Mouse (Mus musculus) midbrain, postnatal 0 days (tissue): ENCODE results near the gene Hcar1. TPM values are rescaled to one million over a fixed set of nuclear protein-coding genes. Genes with fewer than 3 reads are reported as not detected.

Experiments
- ATAC-seq: fragments of 200-750 bp; cut with Nextera tagmentation; 2 replicates; pipeline ENCODE4 v1.8.0; 2017; ENCODE audit warnings: moderate number of reproducible peaks, mild to moderate bottlenecking, moderate TSS enrichment, moderate library complexity; ENCODE audit not compliant: low FRiP score
- DNase-seq: peaks from one replicate; pipeline ENCODE4 v3.0.0-alpha.2; 2015; ENCODE audit warnings: low spot score
- H3K27ac ChIP-seq: fragments of 300-500 bp; sonication (generic); 2 replicates; pipeline ENCODE4 v1.5.1; 2014; ENCODE audit warnings: low read depth, mild to moderate bottlenecking, low read length, mixed read lengths
- H3K27me3 ChIP-seq: fragments of 300-500 bp; sonication (generic); 2 replicates; pipeline ENCODE4 v1.6.1; 2014; ENCODE audit warnings: low read length, control low read depth, mixed read lengths; ENCODE audit not compliant: insufficient read depth
- H3K36me3 ChIP-seq: fragments of 300-500 bp; sonication (generic); 2 replicates; pipeline ENCODE4 v1.6.1; 2014; ENCODE audit warnings: low read length, control low read depth, mixed read lengths; ENCODE audit not compliant: insufficient read depth
- H3K4me1 ChIP-seq: fragments of 300-500 bp; sonication (generic); 2 replicates; pipeline ENCODE4 v1.6.1; 2014; ENCODE audit warnings: mild to moderate bottlenecking, control low read depth, antibody characterized with exemption, low read length, mixed read lengths; ENCODE audit not compliant: insufficient read depth
- H3K4me2 ChIP-seq: fragments of 300-500 bp; sonication (generic); 2 replicates; pipeline ENCODE4 v1.6.1; 2014; ENCODE audit warnings: low read depth, mild to moderate bottlenecking, low read length, mixed read lengths; ENCODE audit not compliant: poor library complexity, severe bottlenecking
- H3K4me3 ChIP-seq: fragments of 300-500 bp; sonication (generic); 2 replicates; pipeline ENCODE4 v1.5.1; 2014; ENCODE audit warnings: low read depth, mild to moderate bottlenecking, low read length, moderate library complexity
- H3K9ac ChIP-seq: fragments of 300-500 bp; sonication (generic); replicated peaks from 2 replicates; pipeline ENCODE4 v1.6.1; 2014; ENCODE audit warnings: mild to moderate bottlenecking, low read length, moderate library complexity, mixed read lengths; ENCODE audit not compliant: poor library complexity, severe bottlenecking
- H3K9me3 ChIP-seq: fragments of 300-500 bp; sonication (generic); 2 replicates; pipeline ENCODE4 v1.6.1; 2016; ENCODE audit warnings: low read length, control low read depth
- CTCF ChIP-seq: IDR thresholded peaks from 2 replicates; pipeline ENCODE4 v1.5.1; 2016; ENCODE audit warnings: antibody characterized with exemption, mild to moderate bottlenecking
- WGBS: fragments of 180-500 bp; shearing (Covaris S2); extraction: QIAGEN DNeasy Blood & Tissue Kit; methylation state at CpG from one replicate; pipeline ENCODE4 v1.1.7; 2014; 5-methylcytosine and 5-hydroxymethylcytosine counted together
- polyA plus RNA-seq: library from polyadenylated mRNA; unstranded; fragments of >200 nt; fragmentation: Nextera tagmentation; extraction: Ambion mirVana; gene quantifications from 2 replicates; pipeline ENCODE4 v1.2.1, GENCODE M21; 2015
- total RNA-seq: library from RNA; depleted of rRNA; stranded (reverse); fragments of >200 nt; gene quantifications from 2 replicates; pipeline ENCODE4 v1.2.3, GENCODE M21; 2014

Gene Hcar1
- total and polyA plus RNA-seq, 2 experiments from 2014 or later: 0.64 to 1.1 TPM

DNA sequence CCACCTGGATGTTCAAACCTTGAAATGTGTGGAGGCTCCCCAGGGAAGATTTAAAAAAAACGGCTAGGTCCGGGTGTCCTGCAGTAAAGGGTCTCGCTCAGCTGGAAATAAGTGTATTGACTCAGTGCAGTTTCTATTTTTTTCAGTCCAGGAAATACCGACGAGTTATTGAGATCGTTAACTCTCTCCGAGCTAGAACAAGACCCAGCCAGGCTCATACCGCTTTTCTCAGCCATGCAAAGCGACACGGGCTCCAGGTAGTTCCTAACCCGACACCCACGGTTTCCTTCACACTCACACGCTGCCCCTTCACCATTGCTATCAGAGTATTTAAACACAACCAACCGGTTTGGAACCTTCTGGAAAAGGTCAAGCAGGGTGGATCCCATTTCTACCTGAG is 1.8 kb downstream of the Hcar1 start:
- Histone ChIP-seq H3K9ac (no peak overlapping the region), H3K27me3 (no peaks in the 10 kb centered on the region), H3K4me3 (no peak overlapping the region), H3K27ac (no peak overlapping the region), H3K4me2 (no peak overlapping the region; the same call in 1 of the 2 replicates), H3K4me1 (no peaks in the 10 kb centered on the region), H3K9me3 (no peaks in the 10 kb centered on the region), H3K36me3 (no peaks in the 10 kb centered on the region)
- no peak for ATAC-seq
- WGBS: 69% methylated on average over 14 of the region's 14 CpGs
- TF ChIP-seq CTCF: no peak
- DNase-seq: no peak

GRCm38 (mm10) chr5:123874177-123874576 is 5.6 kb downstream of the Hcar1 start:
- TF ChIP-seq CTCF: no peak
- H3K27ac ChIP-seq: no peak overlapping the region
- H3K9me3 ChIP-seq: no peaks in the 10 kb centered on the region
- no peaks in the 10 kb centered on the region for H3K4me1 ChIP-seq
- ATAC-seq: no peak
- DNase-seq: no peak
- H3K4me2 ChIP-seq: no peak overlapping the region
- WGBS: 92% methylated on average over 5 of the region's 5 CpGs
- H3K27me3 ChIP-seq: no peaks in the 10 kb centered on the region
- no peaks in the 10 kb centered on the region for H3K36me3 ChIP-seq
- H3K4me3 ChIP-seq: no peak overlapping the region
- no peak overlapping the region for H3K9ac ChIP-seq

GRCm38 (mm10) chr5:123869615-123870014 is 10.2 kb downstream of the Hcar1 start:
- no peaks in the 10 kb centered on the region for H3K27me3 ChIP-seq
- H3K9ac ChIP-seq: no peak overlapping the region
- 90% methylated on average over 4 of the region's 4 CpGs for WGBS
- no peaks in the 10 kb centered on the region for H3K9me3 ChIP-seq
- DNase-seq (no peak), ATAC-seq (no peak)
- H3K27ac ChIP-seq: no peak overlapping the region
- no peak overlapping the region for H3K4me2 ChIP-seq
- TF ChIP-seq CTCF: no peak
- no peaks in the 10 kb centered on the region for H3K4me1 ChIP-seq
- no peak overlapping the region for H3K4me3 ChIP-seq
- no peaks in the 10 kb centered on the region for H3K36me3 ChIP-seq

DNA sequence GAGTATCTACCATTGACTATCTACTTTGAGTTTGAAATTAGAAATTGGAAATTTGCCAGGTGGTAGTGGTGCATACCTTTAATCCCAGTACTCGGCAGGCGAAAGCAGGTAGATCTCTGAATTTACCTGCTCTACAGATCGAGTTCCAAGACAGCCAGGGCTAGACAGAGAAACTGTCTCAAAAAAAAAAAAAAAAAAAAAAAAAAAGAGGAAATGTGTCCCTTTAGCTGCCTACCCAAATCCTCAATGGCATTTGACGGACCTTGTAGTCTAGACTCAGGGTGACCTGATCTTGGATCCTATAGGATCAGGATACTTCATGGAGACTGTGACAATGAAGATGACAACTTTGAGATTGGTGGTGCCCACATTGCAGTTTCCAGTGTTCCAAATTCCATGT is 13.4 kb downstream of the Hcar1 start:
- Histone ChIP-seq H3K27me3 (no peaks in the 10 kb centered on the region), H3K9ac (no peak overlapping the region), H3K36me3 (no peaks in the 10 kb centered on the region), H3K4me1 (no peaks in the 10 kb centered on the region), H3K9me3 (no peaks in the 10 kb centered on the region), H3K4me3 (no peak overlapping the region), H3K27ac (no peak overlapping the region), H3K4me2 (no peak overlapping the region)
- no peak for DNase-seq
- no peak for TF ChIP-seq CTCF
- 87% methylated on average over 4 of the region's 4 CpGs for WGBS
- no peak for ATAC-seq

DNA sequence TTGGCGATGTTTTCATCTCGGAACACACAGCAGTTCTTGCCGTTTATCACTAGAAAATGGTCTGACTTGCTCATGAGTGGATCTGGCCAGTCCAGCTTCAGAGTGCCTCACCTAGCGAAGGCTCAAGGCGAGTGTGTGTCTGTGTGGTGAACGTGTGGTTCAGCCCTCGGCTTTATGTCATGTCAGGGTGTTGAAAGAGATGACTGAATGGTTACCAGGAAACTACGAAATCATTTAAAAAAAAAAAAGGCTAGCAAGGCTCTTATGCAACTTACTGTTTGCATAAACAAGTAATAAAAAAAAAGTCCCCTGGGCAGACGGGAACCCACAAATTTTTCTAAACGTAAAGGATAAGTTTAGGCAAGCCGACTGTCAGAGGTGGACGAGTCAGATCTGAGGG is 14.5 kb downstream of the Hcar1 start, which contains the start of gene Hcar2:
TSS of gene Hcar2 (minus strand) at position 135 of the 400 bp plus-strand sequence.
- Histone ChIP-seq H3K27ac (no peak within 1 kb of the TSS), H3K4me2 (no peak within 1 kb of the TSS), H3K27me3 (no peaks in the 10 kb centered on the region), H3K9ac (no peak within 1 kb of the TSS), H3K4me1 (no peaks in the 10 kb centered on the region), H3K36me3 (no peaks in the 10 kb centered on the region), H3K9me3 (no peaks in the 10 kb centered on the region), H3K4me3 (no peak within 1 kb of the TSS)
- ATAC-seq (no peak), DNase-seq (no peak)
- 82% methylated on average over 12 of the region's 12 CpGs for WGBS
- TF ChIP-seq CTCF: no peak

DNA sequence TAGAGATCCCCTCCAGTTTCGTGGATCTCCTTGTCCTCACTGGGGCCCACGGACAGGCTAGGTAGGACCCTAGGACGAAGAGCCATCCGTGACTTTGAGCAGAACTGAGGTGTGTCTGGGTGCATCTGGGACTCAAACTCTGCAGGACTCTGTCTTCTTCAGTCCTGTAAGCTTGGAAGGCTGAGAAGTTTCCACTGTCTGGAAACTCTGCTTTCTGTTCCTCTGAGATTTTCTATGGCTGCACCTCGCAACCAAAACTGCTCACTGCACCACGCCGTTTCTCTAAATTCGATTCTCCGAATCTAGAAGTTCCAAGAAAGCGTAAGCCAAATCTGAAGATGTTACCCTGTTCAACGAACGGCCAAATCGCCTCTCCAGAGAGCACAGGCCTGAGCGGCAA is 15.9 kb downstream of the Hcar1 start:
- no peaks in the 10 kb centered on the region for H3K27me3 ChIP-seq
- DNase-seq (no peak), ATAC-seq (no peak)
- no peak overlapping the region for H3K9ac ChIP-seq
- H3K4me3 ChIP-seq: no peak overlapping the region
- H3K9me3 ChIP-seq: no peaks in the 10 kb centered on the region
- no peak overlapping the region for H3K27ac ChIP-seq
- H3K4me2 ChIP-seq: no peak overlapping the region
- H3K36me3 ChIP-seq: no peaks in the 10 kb centered on the region
- WGBS: 88% methylated on average over 14 of the region's 14 CpGs
- TF ChIP-seq CTCF: no peak
- no peaks in the 10 kb centered on the region for H3K4me1 ChIP-seq
